Comparison of ENCODE assay signal across 32 mouse cellular contexts in genomic region chr11:26721173-26721572, GRCm38 (mm10).
"Had no signal": no experiment of that assay in that cellular context is flagged by ENCODE, and none has a peak within 500 bp of the region (broad histone marks: within the 10 kb centered on the region; RNA-seq: fewer than 3 reads in every experiment).

No protein-coding gene starts in this region.

- H3K4me3 ChIP-seq: limb, embryonic 10.5 days; limb, embryonic 12.5 days; limb, embryonic 13.5 days; limb, embryonic 15.5 days; liver, embryonic 12.5 days; liver, embryonic 13.5 days; liver, embryonic 15.5 days; lung, embryonic 15.5 days; megakaryocyte, embryonic 14.5 days; midbrain, embryonic 10.5 days; midbrain, embryonic 12.5 days; midbrain, embryonic 13.5 days; midbrain, embryonic 15.5 days; myocyte; neural tube, embryonic 12.5 days had no signal

- ATAC-seq: liver, embryonic 12.5 days; liver, postnatal 0 days; lung, postnatal 0 days; midbrain, embryonic 13.5 days; midbrain, embryonic 15.5 days; midbrain, embryonic 16.5 days had no signal

- H3K27ac ChIP-seq: limb, embryonic 10.5 days; limb, embryonic 12.5 days; limb, embryonic 13.5 days; limb, embryonic 15.5 days; liver, embryonic 12.5 days; liver, embryonic 13.5 days; liver, embryonic 14.5 days; liver, embryonic 15.5 days; lung, embryonic 15.5 days; macrophage; midbrain, embryonic 10.5 days; midbrain, embryonic 12.5 days; midbrain, embryonic 13.5 days; midbrain, embryonic 15.5 days; neural tube, embryonic 12.5 days had no signal

- H3K4me1 ChIP-seq: limb, embryonic 10.5 days; limb, embryonic 12.5 days; limb, embryonic 13.5 days; limb, embryonic 15.5 days; liver, embryonic 12.5 days; liver, embryonic 13.5 days; liver, embryonic 15.5 days; lung, embryonic 15.5 days; megakaryocyte, embryonic 14.5 days; midbrain, embryonic 12.5 days; midbrain, embryonic 13.5 days; midbrain, embryonic 15.5 days; neural tube, embryonic 12.5 days had no signal

- H3K4me2 ChIP-seq: limb, embryonic 12.5 days; limb, embryonic 13.5 days; limb, embryonic 15.5 days; liver, embryonic 11.5 days; liver, embryonic 12.5 days; liver, embryonic 13.5 days; liver, embryonic 15.5 days; lung, embryonic 14.5 days; lung, embryonic 15.5 days; midbrain, embryonic 11.5 days; midbrain, embryonic 12.5 days; midbrain, embryonic 13.5 days; midbrain, embryonic 15.5 days; neural tube, embryonic 12.5 days had no signal

- H3K36me3 ChIP-seq: limb, embryonic 10.5 days; limb, embryonic 12.5 days; limb, embryonic 13.5 days; limb, embryonic 15.5 days; liver, embryonic 12.5 days; liver, embryonic 13.5 days; liver, embryonic 15.5 days; lung, embryonic 15.5 days; midbrain, embryonic 10.5 days; midbrain, embryonic 12.5 days; midbrain, embryonic 13.5 days; midbrain, embryonic 15.5 days; neural tube, embryonic 12.5 days had no signal

- H3K9ac ChIP-seq: limb, embryonic 12.5 days; limb, embryonic 13.5 days; limb, embryonic 15.5 days; liver, embryonic 12.5 days; liver, embryonic 13.5 days; liver, embryonic 14.5 days; liver, embryonic 15.5 days; liver, postnatal 0 days; lung, embryonic 14.5 days; lung, embryonic 15.5 days; midbrain, embryonic 12.5 days; midbrain, embryonic 13.5 days; midbrain, embryonic 15.5 days; neural tube, embryonic 12.5 days had no signal

- H3K9me3 ChIP-seq: limb, embryonic 10.5 days; limb, embryonic 12.5 days; limb, embryonic 13.5 days; limb, embryonic 15.5 days; liver, embryonic 12.5 days; liver, embryonic 13.5 days; liver, embryonic 15.5 days; lung, embryonic 15.5 days; megakaryocyte, embryonic 14.5 days; midbrain, embryonic 10.5 days; midbrain, embryonic 12.5 days; midbrain, embryonic 13.5 days; midbrain, embryonic 15.5 days; neural tube, embryonic 12.5 days had no signal

- H3K27me3 ChIP-seq: limb, embryonic 12.5 days; limb, embryonic 13.5 days; limb, embryonic 15.5 days; liver, embryonic 12.5 days; liver, embryonic 13.5 days; liver, embryonic 15.5 days; lung, embryonic 15.5 days; megakaryocyte, embryonic 14.5 days; midbrain, embryonic 12.5 days; midbrain, embryonic 13.5 days; midbrain, embryonic 15.5 days; neural tube, embryonic 12.5 days had no signal

- DNase-seq: left cerebral cortex, postnatal 4 days; liver; liver, embryonic 13.5 days; liver, postnatal 0 days; lung, adult 18-20 months; lung, adult 2 months; lung, embryonic 14.5 days; lung, postnatal 10 days; lung, postnatal 14 days; lung, postnatal 36 days; lung, postnatal 4 days; midbrain, embryonic 14.5 days had no signal
